Mouse (Mus musculus) C2C12 (cell line): ENCODE data around the gene Slc39a11.

ENCODE experiments used
- CEBPB ChIP-seq: IDR thresholded peaks from one replicate; pipeline ENCODE4 v1.6.1; 2011; ENCODE audit warnings: low read depth, mild to moderate bottlenecking, control low read depth, moderate library complexity
- CTCF ChIP-seq: IDR thresholded peaks from one replicate; pipeline ENCODE4 v1.5.1; 2011; ENCODE audit not compliant: control insufficient read depth, insufficient read depth, insufficient read length
- MAX ChIP-seq: IDR thresholded peaks from one replicate; pipeline ENCODE4 v1.6.1; 2011; ENCODE audit warnings: mild to moderate bottlenecking, control low read depth

DNA sequence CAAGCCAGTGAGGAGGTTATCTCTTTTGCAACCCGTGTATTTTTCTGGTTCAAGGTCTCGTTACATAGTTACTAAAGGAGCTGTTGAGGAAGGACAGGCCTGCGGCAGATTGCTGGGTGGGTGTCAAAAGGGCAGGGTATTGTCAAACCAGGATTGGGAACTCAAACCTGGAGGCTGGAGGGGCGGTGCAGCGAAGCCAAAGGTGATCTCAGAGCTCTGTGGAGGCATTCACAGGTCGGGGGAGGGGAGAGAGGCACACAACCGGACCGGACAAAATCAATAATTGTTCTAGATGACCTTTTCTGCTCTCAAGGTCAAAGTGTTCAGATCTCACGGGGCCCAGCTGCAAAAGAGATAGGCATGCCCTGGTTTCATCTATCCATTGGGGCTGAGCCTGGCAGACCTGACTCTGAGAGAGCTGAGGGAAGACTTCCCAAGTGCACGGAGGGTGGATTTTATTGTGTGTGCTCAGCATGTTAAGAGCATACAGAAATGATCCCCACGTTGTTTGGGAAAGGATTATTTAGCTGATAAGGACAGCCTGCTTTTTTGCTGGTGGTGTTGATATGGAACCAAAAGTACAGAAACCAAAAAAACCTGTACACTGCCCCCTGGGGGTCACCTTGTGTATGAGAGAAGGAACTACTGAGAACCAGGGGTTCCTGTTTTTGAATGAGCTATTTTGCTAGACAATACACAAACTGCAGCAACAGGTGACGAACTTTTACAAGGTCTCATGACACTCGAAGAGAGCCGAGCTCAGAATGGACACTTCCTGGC lies 32.6 kb downstream of the Slc39a11 start:
- TF ChIP-seq CTCF (no peak), MAX (no peak), CEBPB (no peak)
